Mouse (Mus musculus) splenic B cell, adult 2 months (primary cell): ENCODE data around the gene Ism2.
A peak's percentile ranks its signal among the peaks of the same experiment; 100 is the strongest.
"Not testable (repeated sequence)": the region's sequence is repeated elsewhere in the genome, so short reads cannot be mapped to it uniquely, and the experiment has no call there.

Experiments
- DNase-seq: peaks from one replicate; pipeline ENCODE4 v3.0.0-alpha.2; 2011; ENCODE audit warnings: low read depth, low spot score
- H3K27me3 ChIP-seq: 2 replicates; pipeline ENCODE4 v1.6.1; 2012; ENCODE audit warnings: mild to moderate bottlenecking, low read length, moderate library complexity, mixed read lengths; ENCODE audit not compliant: control insufficient read depth, poor library complexity, insufficient read depth, severe bottlenecking
- H3K36me3 ChIP-seq: 2 replicates; pipeline ENCODE4 v1.6.1; 2012; ENCODE audit warnings: mild to moderate bottlenecking, low read length, moderate library complexity, mixed read lengths; ENCODE audit not compliant: control insufficient read depth, poor library complexity, insufficient read depth, severe bottlenecking

Gene Ism2

DNA sequence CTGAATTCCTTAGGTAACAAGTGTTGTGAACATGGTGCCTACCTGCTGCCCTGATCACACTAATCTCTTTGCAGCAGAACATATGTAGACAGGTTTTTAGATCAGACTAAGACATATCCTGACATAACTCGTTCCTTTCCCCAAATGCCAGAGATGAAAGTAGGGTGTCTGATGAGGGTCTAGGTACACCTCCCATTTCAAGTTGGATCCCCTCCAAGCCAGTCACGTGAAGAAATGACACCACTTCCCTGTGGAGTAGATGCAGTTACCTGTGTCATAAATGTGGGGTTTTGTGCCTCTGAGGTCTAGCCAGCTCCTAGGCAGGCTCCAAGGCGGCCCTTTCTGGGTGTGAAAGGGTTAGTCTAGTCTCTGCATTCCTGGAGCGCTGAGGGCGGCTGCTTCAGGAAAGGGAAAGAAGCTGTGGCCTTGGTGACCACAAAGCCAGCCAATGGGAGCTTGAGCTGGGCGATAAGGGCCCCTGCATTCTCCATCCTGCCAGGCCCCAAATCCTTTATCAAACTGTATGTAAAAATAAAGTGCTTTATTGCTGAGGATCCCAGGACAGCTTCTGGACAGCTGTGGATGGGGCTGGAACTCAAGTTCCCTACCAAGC is 21.3 kb downstream of the Ism2 start:
- no peak for DNase-seq
- Histone ChIP-seq H3K36me3 (peaks cover 12% of the 10 kb centered on the region; the same call in 1 of the 2 replicates), H3K27me3 (no peaks in the 10 kb centered on the region)

DNA sequence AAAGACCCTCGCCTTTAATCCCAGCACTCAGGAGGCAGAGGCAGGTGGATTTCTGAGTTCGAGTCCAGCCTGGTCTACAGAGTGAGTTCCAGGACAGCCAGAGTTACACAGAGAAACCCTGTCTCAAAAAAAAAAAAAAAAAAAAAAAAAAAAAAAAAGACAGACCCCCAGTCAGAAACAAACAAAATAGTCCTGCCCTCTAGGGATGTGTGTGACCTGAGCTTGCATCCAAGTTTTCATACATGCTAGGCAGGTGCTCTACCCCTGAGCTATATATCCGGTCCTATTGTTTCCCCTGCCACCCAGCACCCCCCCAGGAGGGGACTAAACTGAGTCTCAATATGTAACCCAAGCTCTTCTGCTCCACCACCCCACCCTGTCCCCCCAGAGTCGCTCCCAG is 22.3 kb downstream of the Ism2 start:
- DNase-seq, H3K27me3 ChIP-seq: not testable (repeated sequence)
- peaks cover 15% of the 10 kb centered on the region for H3K36me3 ChIP-seq

DNA sequence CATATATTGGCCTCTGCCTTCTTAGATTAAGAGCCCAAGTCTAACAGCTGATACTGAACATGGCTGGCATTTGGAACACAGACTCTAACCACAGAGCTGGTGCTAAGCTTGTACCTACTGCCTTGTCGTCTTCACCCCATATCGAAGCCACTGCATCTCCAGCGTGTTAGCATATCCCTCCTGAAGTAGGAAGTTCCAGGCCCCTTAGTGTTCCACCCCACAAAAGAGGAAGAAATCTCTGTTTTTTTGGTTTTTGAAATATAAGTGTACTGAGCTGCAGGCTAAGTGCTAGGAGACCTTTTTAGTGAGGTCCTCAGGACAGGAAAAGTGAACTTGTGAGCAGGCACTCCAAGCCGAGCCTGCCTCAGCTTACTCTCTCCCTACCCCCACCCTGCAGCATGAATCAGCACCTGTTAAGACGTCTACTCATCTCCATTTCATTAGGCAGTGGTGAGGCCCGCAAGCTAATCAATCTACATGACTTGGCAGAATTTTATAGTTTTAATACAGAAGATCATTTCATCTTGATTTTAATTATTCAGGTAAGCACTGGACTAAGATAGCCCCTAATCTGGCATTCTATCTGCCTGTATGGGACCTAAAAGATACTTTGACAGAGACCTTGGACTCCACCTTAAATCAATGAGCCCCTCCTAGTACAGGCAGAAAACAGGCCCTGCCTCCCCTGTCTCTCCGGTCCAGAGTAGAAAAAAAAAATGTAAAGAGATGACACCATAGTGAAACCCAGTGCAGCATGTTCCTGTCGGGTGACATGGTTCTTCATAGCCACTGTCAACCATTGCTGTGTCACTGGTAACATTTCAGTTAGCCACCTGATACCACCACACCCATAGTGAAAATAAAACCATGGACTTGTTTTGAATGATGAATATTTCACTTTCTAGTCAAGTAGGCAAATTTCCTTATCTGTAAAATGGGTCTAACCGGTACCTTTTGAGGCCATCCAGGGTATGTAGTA is 24.4 kb downstream of the Ism2 start:
- no peaks in the 10 kb centered on the region for H3K27me3 ChIP-seq
- peaks cover 24% of the 10 kb centered on the region for H3K36me3 ChIP-seq
- DNase-seq = no peak

DNA sequence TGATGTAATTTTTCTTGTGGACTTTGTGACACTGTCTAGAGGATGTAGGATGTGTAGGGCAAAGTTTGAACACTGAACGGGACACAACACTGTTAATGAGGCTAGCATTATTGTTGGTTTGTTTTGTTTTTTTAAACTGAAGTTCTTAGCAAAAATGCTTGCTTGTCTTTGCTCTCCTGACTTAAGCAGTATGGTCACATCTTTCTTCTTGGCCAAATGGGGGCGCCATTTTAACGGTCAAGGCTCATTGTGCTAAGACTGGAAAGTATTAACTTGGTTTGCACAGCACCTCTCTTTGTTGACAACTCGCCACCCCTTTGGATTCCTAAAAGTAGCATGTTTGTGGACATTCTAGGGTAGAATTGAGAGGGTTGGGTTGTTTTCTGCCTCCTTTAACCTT is 31.8 kb downstream of the Ism2 start:
- peak; percentile 54 for DNase-seq
- H3K27me3 ChIP-seq = no peaks in the 10 kb centered on the region
- peaks cover 13% of the 10 kb centered on the region for H3K36me3 ChIP-seq

DNA sequence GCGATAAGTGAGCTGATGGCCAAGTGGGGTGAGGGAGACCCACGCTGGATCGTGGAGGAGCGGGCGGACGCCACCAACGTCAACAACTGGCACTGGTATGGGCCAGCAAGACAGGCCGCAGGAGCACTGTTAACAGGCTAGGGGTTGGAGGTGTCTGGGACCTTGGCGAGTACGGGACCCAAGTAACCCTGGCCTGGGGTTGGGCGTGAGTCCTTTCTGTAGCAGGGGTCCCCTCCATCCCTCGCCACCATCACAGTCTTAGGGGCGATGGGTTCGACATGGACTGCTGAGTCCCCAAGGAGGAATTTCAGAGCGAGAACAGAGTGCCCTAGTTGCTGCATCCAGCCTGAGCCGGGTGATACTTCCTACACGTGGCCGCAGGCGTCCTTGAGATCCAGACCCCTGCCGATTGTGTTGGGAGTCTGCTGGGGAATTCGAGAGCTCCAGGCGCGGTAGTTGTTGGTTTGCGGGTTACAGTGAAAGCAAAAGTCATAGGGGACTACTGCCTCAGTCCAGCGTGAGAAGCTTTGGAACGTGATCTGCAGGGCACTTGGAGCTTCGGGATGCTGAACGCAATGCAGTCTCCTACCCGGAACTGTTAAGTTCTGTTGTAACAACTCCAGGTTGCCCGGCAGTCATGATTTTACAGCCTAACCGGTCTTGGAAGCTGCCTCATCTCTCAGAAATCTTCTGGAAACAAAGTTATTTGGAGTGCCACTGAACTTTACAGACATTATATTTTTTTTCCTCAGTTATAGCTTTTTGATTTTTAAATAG is 32.5 kb downstream of the Ism2 start:
- Histone ChIP-seq H3K27me3 (no peaks in the 10 kb centered on the region), H3K36me3 (peaks cover 14% of the 10 kb centered on the region)
- DNase-seq = no peak

DNA sequence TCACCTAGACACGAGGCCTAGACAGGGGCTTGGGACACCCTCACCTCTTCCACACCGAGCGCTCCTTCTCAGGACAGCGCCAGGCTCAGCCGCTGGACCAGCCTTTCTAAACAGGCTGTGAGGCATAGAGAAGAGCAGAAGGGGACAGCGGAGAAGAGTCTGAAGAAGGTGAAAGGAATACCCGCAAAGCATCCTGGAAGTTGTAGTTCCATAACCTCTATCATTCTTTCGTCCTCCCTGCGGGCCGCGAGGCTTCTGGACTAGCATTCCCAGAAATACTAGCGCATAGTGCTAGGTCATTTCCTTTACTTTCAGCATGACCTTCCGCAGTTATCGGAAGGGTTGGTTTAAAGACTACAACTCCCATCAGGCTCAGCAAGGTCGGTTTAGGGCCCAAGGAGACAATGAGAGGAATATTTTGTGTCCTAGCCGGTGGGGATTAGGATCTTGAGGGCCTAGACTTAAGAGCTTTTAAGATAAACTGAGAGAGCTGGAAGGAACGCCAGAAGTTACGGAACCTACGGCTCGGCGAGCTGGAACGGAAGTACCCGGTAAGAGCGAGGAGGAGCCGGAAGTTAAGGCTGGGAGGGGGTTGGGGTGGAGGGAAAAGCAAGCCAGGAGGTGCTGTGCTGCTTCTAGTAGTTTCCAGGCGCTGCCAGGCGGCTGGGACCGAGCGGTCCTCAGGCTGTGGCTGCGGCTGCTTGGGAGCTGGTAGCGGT is 33.2 kb downstream of the Ism2 start, which contains the start of the genes Vipas39 and Ahsa1:
Vipas39 (minus strand) TSS at position 149 of the 719 bp plus-strand sequence.
Ahsa1 (plus strand) TSS at position 372 of the 719 bp plus-strand sequence.
- peaks cover 16% of the 10 kb centered on the region for H3K36me3 ChIP-seq
- H3K27me3 ChIP-seq = no peaks in the 10 kb centered on the region
- peak; percentile 96 for DNase-seq

DNA sequence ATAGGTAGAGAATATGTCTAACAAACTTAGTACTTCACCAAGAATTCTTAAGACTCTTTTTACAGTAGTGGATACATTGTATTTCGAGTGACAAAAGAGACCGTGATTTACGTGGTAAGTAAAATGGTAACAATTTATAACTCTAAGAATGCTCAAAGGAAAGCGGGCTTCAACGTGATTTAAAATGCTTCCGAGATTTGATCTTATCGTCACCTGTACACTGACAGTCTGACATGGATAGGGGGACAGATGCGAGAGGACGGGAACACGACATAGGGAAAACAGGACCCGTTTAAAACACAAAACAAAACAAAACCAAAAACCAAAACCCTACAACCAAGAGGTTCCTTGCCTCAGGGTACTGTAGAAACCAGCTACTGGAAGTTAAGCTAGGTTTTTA is 34.1 kb downstream of the Ism2 start:
- no peaks in the 10 kb centered on the region for H3K27me3 ChIP-seq
- H3K36me3 ChIP-seq = peaks cover 11% of the 10 kb centered on the region
- DNase-seq = no peak

DNA sequence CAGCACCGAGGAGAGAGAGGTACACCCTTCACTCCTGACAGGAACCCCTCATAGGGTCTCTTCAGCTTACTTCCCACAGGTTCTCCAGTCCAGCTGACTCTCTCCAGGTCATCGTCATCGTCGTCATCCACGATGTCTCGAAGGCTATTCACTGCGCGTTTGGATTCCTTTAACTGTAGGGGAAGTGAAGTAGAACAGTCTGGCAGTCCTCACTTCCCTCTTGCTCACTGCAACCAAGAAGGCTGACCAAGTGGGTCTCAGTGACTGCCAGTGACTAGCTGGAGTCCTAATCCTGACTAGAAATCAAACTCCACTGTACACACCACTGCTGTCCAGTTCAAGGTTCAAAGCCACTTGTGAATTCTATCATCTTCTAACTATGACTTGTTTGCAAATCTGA is 38.9 kb downstream of the Ism2 start:
- H3K27me3 ChIP-seq = no peaks in the 10 kb centered on the region
- H3K36me3 ChIP-seq = peaks cover 21% of the 10 kb centered on the region
- DNase-seq = no peak

DNA sequence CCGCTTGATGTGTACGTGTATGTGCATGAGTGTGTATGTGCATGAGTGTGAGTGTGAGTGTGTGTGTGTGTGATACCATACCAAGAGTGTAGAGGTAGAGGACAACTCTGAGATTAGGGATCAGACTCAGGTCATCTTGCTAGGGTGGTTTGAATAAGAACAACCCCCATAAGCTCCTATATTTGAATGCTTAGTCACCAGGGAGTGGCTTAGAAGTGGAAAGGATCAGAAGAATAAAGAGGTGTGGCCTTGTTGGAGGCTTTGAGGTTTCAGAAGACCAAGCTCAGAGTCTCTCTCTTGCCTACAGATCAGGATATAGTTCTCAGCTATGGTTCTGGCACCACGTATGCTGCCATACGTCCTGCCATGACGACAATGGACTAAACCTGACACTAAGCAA is 42.9 kb downstream of the Ism2 start:
- no peak for DNase-seq
- peaks cover 26% of the 10 kb centered on the region for H3K36me3 ChIP-seq
- no peaks in the 10 kb centered on the region for H3K27me3 ChIP-seq

DNA sequence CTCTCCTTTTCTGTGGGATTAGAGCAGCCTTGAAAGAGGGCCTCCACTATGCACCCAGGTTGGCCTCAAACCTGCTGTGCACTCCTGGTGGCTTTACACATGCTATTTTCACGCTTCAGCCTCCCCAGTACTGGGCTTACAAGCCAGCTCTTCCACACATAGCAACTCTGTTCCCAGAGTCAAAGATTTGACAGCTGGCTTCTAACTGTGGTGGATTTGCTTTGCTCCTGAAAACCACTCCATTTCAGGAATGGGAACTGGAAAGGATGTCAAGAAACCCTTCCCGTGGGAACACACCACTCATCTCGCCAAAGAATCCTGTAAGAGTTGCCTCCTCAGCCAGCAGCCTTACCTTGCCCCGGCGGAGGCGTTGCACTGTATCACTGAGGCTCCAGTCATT is 45.6 kb downstream of the Ism2 start:
- no peak for DNase-seq
- peaks cover 23% of the 10 kb centered on the region for H3K36me3 ChIP-seq
- no peaks in the 10 kb centered on the region for H3K27me3 ChIP-seq

DNA sequence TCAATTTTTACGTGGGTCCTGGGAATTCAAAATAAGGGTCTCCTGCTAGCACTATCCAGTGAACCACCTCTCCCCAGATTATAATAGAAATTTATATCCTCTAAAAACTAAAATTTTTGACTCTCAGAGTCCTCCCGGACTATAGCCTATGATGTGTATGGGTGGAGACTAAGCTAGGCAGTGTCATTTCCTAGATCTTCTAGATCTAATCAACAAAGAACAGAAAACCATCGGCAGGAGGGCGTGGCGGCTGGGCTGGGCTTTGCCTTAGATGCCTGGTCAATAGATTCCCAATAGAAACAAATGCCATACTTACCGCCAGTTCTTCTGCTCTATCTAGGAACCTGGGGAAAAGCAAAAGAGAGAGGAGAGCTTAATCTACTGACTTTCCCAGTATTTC is 49.3 kb downstream of the Ism2 start:
- Histone ChIP-seq H3K36me3 (peaks cover 14% of the 10 kb centered on the region), H3K27me3 (no peaks in the 10 kb centered on the region)
- DNase-seq = no peak

DNA sequence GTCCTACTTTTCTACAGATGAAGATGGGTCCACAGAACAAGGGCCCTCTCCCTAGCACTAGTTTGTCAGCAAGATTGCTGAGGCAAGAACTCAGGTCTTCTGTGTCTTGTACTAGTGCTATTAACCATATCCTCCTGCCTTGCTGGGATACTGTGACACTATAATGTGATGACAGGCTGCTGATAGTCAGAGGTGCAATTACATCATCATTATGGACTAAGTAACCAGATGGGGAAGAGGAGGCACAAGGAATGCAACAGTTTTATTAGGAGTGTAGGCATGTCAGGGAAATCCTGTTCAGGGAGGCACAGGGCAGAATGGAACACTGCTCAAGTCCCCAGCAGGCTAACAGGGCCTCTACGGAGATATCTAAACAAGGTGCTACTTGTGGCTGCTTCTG is 60.9 kb downstream of the Ism2 start, which contains the start of gene Noxred1:
Noxred1 (minus strand) TSS at position 101 of the 400 bp plus-strand sequence.
- Histone ChIP-seq H3K27me3 (no peaks in the 10 kb centered on the region), H3K36me3 (peaks cover 13% of the 10 kb centered on the region)
- DNase-seq = no peak

DNA sequence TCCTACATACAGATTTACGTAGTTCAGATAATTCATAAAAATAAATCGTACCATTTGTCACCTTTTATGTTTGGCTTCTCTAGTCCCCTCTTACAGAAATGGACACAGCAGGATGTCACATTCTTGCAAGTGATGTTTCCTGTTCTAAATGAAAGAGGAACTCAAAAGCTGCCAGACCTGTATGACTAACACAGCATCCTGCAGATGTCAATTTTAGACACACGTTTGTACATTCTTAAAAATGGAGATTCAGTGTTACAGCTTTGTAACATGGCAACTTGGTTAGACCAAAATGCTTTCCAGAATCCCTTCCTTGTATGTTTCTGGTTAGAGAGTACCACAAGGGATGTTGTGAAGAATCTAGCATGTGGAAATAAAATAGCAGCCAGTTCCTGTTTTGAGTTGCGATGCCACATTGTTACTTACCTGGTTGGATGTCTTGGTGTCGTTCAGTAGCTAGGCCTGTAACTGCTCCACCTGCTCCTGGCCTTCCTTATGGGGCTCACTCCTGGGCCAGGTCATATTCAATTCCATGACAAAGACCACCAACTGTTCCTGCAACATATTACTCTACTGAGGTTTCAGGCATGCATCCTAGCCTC is 62.5 kb downstream of the Ism2 start:
- peak; percentile 68 for DNase-seq
- Histone ChIP-seq H3K27me3 (no peaks in the 10 kb centered on the region), H3K36me3 (peaks cover 10% of the 10 kb centered on the region; the same call in 1 of the 2 replicates)
